In genomic region chr11:13978524-13978923, GRCm38 (mm10) we compare ENCODE assay signal across 17 mouse cellular contexts.
"Had no signal": no experiment of that assay in that cellular context is flagged by ENCODE, and none has a peak within 500 bp of the region (broad histone marks: within the 10 kb centered on the region; RNA-seq: fewer than 3 reads in every experiment).

No protein-coding gene starts in this region.

- ATAC-seq: liver, postnatal 0 days; lung, postnatal 0 days; midbrain, embryonic 15.5 days had no signal

- H3K4me2 ChIP-seq: lung, embryonic 15.5 days; midbrain, embryonic 12.5 days; midbrain, embryonic 15.5 days; neural tube, embryonic 12.5 days had no signal

- H3K9me3 ChIP-seq: lung, embryonic 15.5 days; megakaryocyte, embryonic 14.5 days; midbrain, embryonic 12.5 days; midbrain, embryonic 15.5 days; neural tube, embryonic 12.5 days had no signal

- H3K27me3 ChIP-seq: lung, embryonic 15.5 days; megakaryocyte, embryonic 14.5 days; midbrain, embryonic 12.5 days; midbrain, embryonic 15.5 days; neural tube, embryonic 12.5 days had no signal

- H3K9ac ChIP-seq: liver, postnatal 0 days; lung, embryonic 15.5 days; midbrain, embryonic 12.5 days; midbrain, embryonic 15.5 days; neural tube, embryonic 12.5 days had no signal

- DNase-seq: liver, postnatal 0 days; lung, adult 2 months; lung, postnatal 14 days; lung, postnatal 36 days; right cerebral cortex, postnatal 25 days; right cerebral cortex, postnatal 4 days; spleen, adult 18-20 months; thymus, adult 18-20 months; thymus, postnatal 14 days; thymus, postnatal 36 days had no signal

- H3K36me3 ChIP-seq: lung, embryonic 15.5 days; midbrain, embryonic 12.5 days; midbrain, embryonic 15.5 days; neural tube, embryonic 12.5 days had no signal

- H3K27ac ChIP-seq: lung, embryonic 15.5 days; macrophage; midbrain, embryonic 12.5 days; midbrain, embryonic 15.5 days; neural tube, embryonic 12.5 days had no signal

- H3K4me1 ChIP-seq: lung, embryonic 15.5 days; megakaryocyte, embryonic 14.5 days; midbrain, embryonic 12.5 days; midbrain, embryonic 15.5 days; neural tube, embryonic 12.5 days had no signal

- H3K4me3 ChIP-seq: lung, embryonic 15.5 days; megakaryocyte, embryonic 14.5 days; midbrain, embryonic 12.5 days; midbrain, embryonic 15.5 days; neural tube, embryonic 12.5 days had no signal
